Mouse (Mus musculus): ENCODE measurements around the gene Gm20388.

GRCm38 (mm10) chr8:121262728-121263389, 1352.2 kb downstream of the Gm20388 start:
- no peak for TF ChIP-seq ZNF384 (IDR thresholded peaks at IDR 0.05; ENCODE audit: low read depth, low read length)
- no peak for TF ChIP-seq CHD2 (IDR thresholded peaks at IDR 0.05; ENCODE audit: low read depth, low read length)
